Mouse (Mus musculus) right cerebral cortex, postnatal 36 days (tissue): ENCODE measurements around the gene Kbtbd2.

Source experiments
- DNase-seq, 2 experiments: peaks; one replicate each; pipeline ENCODE4 v3.0.0; 2022; ENCODE audit warnings: low spot score in 2 of 2, mixed read lengths in 1 of 2

The Kbtbd2 gene

GRCm38 (mm10) chr6:56797311-56798151 is at the start of gene Kbtbd2:
Gene Kbtbd2 (minus strand): TSS chr6:56797813.
- DNase-seq: peak; percentile 90 to 93

GRCm38 (mm10) chr6:56844365-56844764 is 46.8 kb upstream of the Kbtbd2 start:
- DNase-seq: no peak

GRCm38 (mm10) chr6:56843229-56843628 is 45.6 kb upstream of the Kbtbd2 start:
- DNase-seq: no peak

GRCm38 (mm10) chr6:56837621-56838020 is 40.0 kb upstream of the Kbtbd2 start:
- no peak for DNase-seq

- no peak for DNase-seq
Observed at GRCm38 (mm10) chr6:56837166-56837565, 39.6 kb upstream of the Kbtbd2 start.

- no peak for DNase-seq
Observed at GRCm38 (mm10) chr6:56835532-56835931, 37.9 kb upstream of the Kbtbd2 start.

- DNase-seq: no peak
Observed at GRCm38 (mm10) chr6:56834769-56835168, 37.2 kb upstream of the Kbtbd2 start.

GRCm38 (mm10) chr6:56832830-56833229 is 35.2 kb upstream of the Kbtbd2 start:
- no peak for DNase-seq

GRCm38 (mm10) chr6:56832407-56832796 is 34.8 kb upstream of the Kbtbd2 start:
- DNase-seq: no peak

DNA sequence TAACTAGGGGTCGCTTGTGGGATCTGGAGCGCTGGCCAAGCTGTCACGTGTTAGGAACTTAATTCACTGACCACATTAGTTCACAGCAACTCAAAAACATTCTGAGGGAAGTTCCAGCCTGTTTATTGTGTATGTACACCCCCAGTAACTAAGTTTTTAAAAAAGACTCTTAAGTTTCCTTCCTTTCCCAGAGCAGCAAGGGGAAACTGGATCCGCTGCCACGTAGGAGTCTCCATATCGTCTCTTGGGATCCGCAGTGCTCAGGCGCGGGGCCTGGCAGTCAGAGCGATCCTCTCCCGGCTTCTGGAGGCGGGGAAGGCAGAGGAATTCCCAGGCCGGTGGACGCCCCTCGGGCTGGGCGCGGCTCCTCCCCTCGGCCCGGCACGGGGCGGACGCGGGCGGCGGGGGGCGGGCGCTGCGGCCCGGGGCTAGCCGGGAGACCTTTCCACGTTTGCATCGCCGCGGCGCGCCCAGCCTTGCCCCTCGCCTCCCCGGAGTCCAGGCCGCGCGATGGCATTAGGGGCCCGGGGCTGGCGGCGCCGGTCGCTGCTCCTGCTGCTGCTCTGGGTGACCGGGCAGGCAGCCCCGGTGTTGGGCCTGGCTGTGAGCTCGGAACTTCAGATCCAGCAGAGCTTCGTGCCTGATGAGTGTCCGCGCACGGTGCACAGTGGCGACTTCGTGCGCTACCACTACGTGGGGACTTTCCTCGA is 34.2 kb upstream of the Kbtbd2 start, which contains the start of gene Fkbp9:
TSS of gene Fkbp9 (plus strand) at position 363 of the 710 bp plus-strand sequence.
- peak; percentile 18 to 20 for DNase-seq

DNA sequence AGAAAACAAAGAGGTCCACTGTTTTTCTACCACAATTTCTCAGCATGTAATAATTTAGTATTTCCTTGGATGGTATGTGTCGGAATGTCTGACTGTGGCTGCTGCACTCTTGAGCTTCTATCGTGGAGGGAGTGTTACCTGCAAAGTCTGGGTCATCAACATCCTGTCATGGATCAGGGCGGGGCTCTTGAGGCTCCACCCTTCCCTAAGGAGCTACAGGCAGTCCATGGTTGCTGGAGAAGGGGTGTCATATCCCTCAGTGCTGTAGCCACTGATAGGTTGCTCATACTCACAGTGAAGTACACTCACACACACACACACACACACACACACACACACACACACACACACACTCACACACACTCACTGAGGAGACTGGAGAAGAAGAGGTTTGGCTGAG is 28.0 kb upstream of the Kbtbd2 start:
- DNase-seq: no peak

DNA sequence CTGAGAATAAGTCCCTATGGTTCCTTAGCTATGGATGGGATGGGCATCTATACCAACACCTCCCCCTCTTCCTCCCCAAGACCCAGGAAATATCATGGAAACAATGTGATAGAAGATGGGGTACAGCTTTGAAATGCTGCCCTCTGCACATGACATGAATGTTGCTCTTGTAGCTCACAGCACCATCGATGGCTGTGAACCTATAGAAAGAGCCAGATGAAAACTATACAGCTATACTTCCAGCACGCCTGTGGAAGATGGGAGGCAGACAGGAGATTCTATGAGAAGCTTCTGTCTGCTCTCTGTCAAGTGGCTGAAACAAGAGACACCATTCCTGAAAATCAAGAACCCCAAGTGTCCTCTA is 21.5 kb upstream of the Kbtbd2 start:
- DNase-seq: no peak

- DNase-seq: no peak
Observed at GRCm38 (mm10) chr6:56818436-56819123, 21.0 kb upstream of the Kbtbd2 start.

DNA sequence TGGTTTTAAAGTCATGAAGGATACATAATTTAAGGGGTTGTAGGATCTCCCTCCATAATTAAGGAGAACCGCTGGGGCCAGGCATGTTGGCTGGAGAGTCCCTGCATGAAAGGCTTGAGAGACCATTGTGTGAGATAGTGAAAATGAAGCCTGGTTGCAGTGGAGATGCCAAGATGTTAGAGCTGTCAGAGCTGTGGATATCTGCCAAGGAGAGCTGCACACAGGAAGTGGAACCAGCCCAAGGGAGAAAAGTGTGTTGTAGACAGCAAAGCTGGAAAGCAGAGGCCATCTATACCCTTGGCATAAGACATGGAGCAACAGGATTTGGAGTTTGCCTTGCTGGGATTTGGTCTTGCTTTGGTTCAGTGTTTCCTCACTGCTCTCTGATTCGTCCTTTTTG is 15.7 kb upstream of the Kbtbd2 start:
- no peak for DNase-seq

- peak in 1 of 2 experiments; percentile 27 for DNase-seq
Observed at GRCm38 (mm10) chr6:56808656-56809055, 11.0 kb upstream of the Kbtbd2 start.

- DNase-seq: peak in 1 of 2 experiments; percentile 42
Observed at GRCm38 (mm10) chr6:56806195-56806594, 8.6 kb upstream of the Kbtbd2 start.

- DNase-seq: no peak
Observed at GRCm38 (mm10) chr6:56805026-56805425, 7.4 kb upstream of the Kbtbd2 start.

GRCm38 (mm10) chr6:56798152-56798465 is 496 bp upstream of the Kbtbd2 start:
- DNase-seq: no peak

DNA sequence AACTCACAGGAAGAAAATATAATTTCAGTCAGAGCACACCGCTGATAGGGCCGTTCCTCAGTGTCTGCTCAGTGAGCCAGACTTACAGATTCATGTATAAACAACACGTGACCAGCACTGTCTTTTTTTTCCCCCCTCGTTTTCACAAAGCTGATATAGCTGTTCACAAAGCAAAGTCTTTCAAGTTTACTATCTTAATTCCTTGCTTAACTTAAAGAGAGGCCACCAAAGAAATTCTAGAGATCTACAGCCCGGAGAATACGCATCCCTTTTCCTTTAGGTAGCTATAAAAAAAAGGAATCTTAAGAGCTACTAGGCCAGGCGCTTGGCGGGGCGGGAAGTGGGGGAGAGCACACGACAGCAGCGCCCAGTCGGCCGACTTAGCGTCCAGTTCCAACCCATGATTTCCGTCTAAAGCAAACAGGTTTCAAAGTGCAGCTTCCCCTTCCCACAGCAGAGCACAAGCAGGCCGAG is 908 bp downstream of the Kbtbd2 start:
- DNase-seq: no peak

DNA sequence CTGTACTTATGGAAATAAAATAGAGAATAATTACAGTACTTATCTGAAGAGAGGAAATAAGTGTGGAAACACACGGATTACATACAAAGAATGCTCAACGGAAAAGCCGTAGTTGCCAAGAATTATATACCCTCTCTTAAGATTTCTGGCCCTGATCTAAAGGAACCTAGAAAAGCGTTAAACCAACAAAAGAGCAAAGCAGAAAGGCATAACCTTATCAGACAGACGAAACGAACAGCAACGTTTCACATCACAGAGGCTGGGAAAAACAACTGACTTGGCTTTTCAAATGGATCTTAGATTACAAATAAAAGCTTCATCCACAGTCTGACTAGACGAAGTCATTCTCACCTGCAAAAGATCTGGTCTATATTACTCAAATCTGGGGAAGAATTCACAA is 1.4 kb downstream of the Kbtbd2 start:
- DNase-seq: no peak

- no peak for DNase-seq
Observed at GRCm38 (mm10) chr6:56794834-56795233, 2.8 kb downstream of the Kbtbd2 start.

DNA sequence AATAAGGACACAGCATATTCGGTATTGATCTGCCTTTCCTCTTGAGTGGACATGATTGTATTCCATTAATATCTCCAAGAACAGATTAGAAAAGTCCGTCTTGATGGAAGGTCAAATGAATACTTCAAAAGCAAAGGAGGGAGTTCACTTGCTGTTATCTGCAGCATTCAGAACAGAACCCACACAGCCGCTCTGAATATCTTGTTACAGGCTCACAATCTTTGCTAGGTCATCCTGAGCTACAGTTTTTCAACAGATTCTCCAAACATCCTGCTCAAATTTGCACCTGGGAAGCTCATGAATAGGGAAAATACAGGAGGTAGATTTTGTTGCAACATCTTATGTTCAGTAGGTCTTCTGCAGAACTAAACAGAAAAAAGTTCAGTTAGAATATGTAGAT is 8.3 kb downstream of the Kbtbd2 start:
- no peak for DNase-seq
